8 mouse cellular contexts compared by ENCODE assay signal in genomic region chr14:31001307-31002205, GRCm38 (mm10). TPM values are rescaled to one million over a fixed set of nuclear protein-coding genes. Genes with fewer than 3 reads are reported as not detected.
A peak's percentile ranks its signal among the peaks of the same experiment; 100 is the strongest.
DNase-seq lines count a peak whose midpoint lies in the region; ATAC-seq and TF ChIP-seq lines count a peak whose summit lies in the region.

TSS of gene Glt8d1 (plus strand) at chr14:31001400.
TSS of gene Spcs1 (minus strand) at chr14:31001672.

- intact Hi-C loops in gastrocnemius, adult 2 months (cut with DNase I) = loop anchor here (2.0 kb wide), 1 partner anchor 17 kb away; the partner anchor contains the start of genes Gnl3 and Pbrm1

- DNase-seq in T-cell, adult 2 months (ENCODE audit: low spot score) = peak; percentile 84
- DNase-seq in gastrocnemius, adult 2 months = peak; percentile 91
- peak; percentile 83 to 90 for DNase-seq in left cerebral cortex, adult 18-20 months (ENCODE audit: low spot score in 2 of 2)
- peak; percentile 89 to 90 for DNase-seq in lung, postnatal 4 days
- peak; percentile 90 for DNase-seq in retina, postnatal 1 day
- peak; percentile 91 for DNase-seq in thymus, postnatal 4 days

- no peaks in the 10 kb centered on the region for H3K36me3 ChIP-seq in hindbrain, embryonic 16.5 days (ENCODE audit: control insufficient read depth, insufficient read depth, low read length)

- no peaks in the 10 kb centered on the region for H3K9me3 ChIP-seq in hindbrain, embryonic 16.5 days (ENCODE audit: control insufficient read depth, low read length)

- peak within 1 kb of the TSS; percentile 96 for H3K27ac ChIP-seq in gastrocnemius, adult 2 months
- H3K27ac ChIP-seq in hindbrain, embryonic 16.5 days (ENCODE audit: low read depth, low read length) = peak within 1 kb of the TSS; percentile 96

- TF ChIP-seq CTCF in gastrocnemius, adult 2 months (IDR thresholded peaks at IDR 0.05) = no peak

- H3K4me3 ChIP-seq in gastrocnemius, adult 2 months = peak within 1 kb of the TSS; percentile 81
- peak within 1 kb of the TSS; percentile 96 for H3K4me3 ChIP-seq in hindbrain, embryonic 16.5 days (ENCODE audit: low read length)

- H3K9ac ChIP-seq in hindbrain, embryonic 16.5 days (ENCODE audit: low read depth, low read length) = peak within 1 kb of the TSS; percentile 99

- ATAC-seq in common myeloid progenitor, adult 5-6 weeks (replicated peaks; ENCODE audit: low read depth, poor library complexity, severe bottlenecking) = peak; percentile 84
- peak; percentile 97 for ATAC-seq in hindbrain, embryonic 16.5 days

- H3K4me2 ChIP-seq in hindbrain, embryonic 16.5 days (ENCODE audit: low read length) = peak within 1 kb of the TSS; percentile 82

- under 1% methylated on average over 72 of the region's 84 CpGs for WGBS in hindbrain, embryonic 16.5 days

- no peaks in the 10 kb centered on the region for H3K27me3 ChIP-seq in hindbrain, embryonic 16.5 days (replicated peaks; ENCODE audit: control insufficient read depth, insufficient read depth, low read length)

- peaks cover 15% of the 10 kb centered on the region for H3K4me1 ChIP-seq in hindbrain, embryonic 16.5 days (ENCODE audit: control insufficient read depth, insufficient read depth, low read depth, low read length)

RNA-seq across cellular contexts. Expression of gene Glt8d1, which starts in this region (rescaled TPM):
- total RNA-seq in common myeloid progenitor, adult 5-6 weeks (2017) = 20.5 and 36.3 TPM in 2 replicates
- 10 to 100 TPM in 1 of 2 experiments, 1 to 10 TPM in 1; 9.0 to 13.6 TPM for total RNA-seq in gastrocnemius, adult 2 months (2021)
- polyA plus RNA-seq in hindbrain, embryonic 16.5 days (2015; fragmentation: Nextera tagmentation; extraction: Ambion mirVana) = 55.7 and 59.5 TPM in 2 replicates
- total RNA-seq in left cerebral cortex, adult 18-20 months (2021) = 10 to 100 TPM; 34.0 to 38.2 TPM

RNA-seq across cellular contexts. Expression of gene Spcs1, which starts in this region (rescaled TPM):
- total RNA-seq in common myeloid progenitor, adult 5-6 weeks (2017) = 82.0 and 94.8 TPM in 2 replicates
- 100 to 1,000 TPM; 129 to 130 TPM for total RNA-seq in gastrocnemius, adult 2 months (2021)
- polyA plus RNA-seq in hindbrain, embryonic 16.5 days (2015; fragmentation: Nextera tagmentation; extraction: Ambion mirVana) = 340 and 355 TPM in 2 replicates
- 100 to 1,000 TPM; 166 to 174 TPM for total RNA-seq in left cerebral cortex, adult 18-20 months (2021)

Comparison
In these comparisons a context has a peak if more than half of its experiments do, and no peak if none do; other contexts are left out.
1. Peak in every context shown above with its lines: DNase-seq, ATAC-seq, H3K4me3 ChIP-seq and H3K27ac ChIP-seq.